Mouse (Mus musculus) G1E (cell line): ENCODE measurements at regions not wholly inside any gene's neighbourhood (a gene's known extent, or its start where the extent isn't known, plus 50 kb on each side); places are given as distances from the start of the nearest gene placed in this dataset.
"Not testable (repeated sequence)": the region's sequence is repeated elsewhere in the genome, so short reads cannot be mapped to it uniquely, and the experiment has no call there.

Experiments
- ATAC-seq: 2 replicates; pipeline ENCODE4 v1.8.0; 2016; ENCODE audit warnings: mild to moderate bottlenecking; ENCODE audit not compliant: insufficient number of reproducible peaks, poor library complexity, low FRiP score, severe bottlenecking; ENCODE audit errors: extremely low read depth
- DNase-seq: peaks from one replicate; pipeline ENCODE4 v3.0.0; 2012; ENCODE audit warnings: low spot score
- H3K27me3 ChIP-seq: 2 replicates; pipeline ENCODE4 v1.6.1; 2012; ENCODE audit warnings: mild to moderate bottlenecking, low read length, inconsistent platforms; ENCODE audit not compliant: insufficient read depth
- H3K36me3 ChIP-seq: replicated peaks from 2 replicates; pipeline ENCODE3; 2012; ENCODE audit warnings: mild to moderate bottlenecking, inconsistent platforms
- H3K4me1 ChIP-seq: 2 replicates; pipeline ENCODE4 v1.6.1; 2012; ENCODE audit warnings: low read depth, low read length, inconsistent platforms, mixed read lengths; ENCODE audit not compliant: insufficient read depth
- H3K4me3 ChIP-seq: 2 replicates; pipeline ENCODE4 v1.5.1; 2012; ENCODE audit warnings: low read depth, mild to moderate bottlenecking, inconsistent platforms, low read length, moderate library complexity, mixed read lengths
- H3K9me3 ChIP-seq: replicated peaks from 2 replicates; pipeline ENCODE4 v1.6.1; 2012; ENCODE audit warnings: inconsistent platforms
- CTCF ChIP-seq: IDR thresholded peaks from 2 replicates; pipeline ENCODE4 v1.5.1; 2012; ENCODE audit warnings: low read depth, low read length, inconsistent platforms, mixed read lengths
- GATA1 ChIP-seq: IDR thresholded peaks from 2 replicates; pipeline ENCODE4 v1.6.1; 2012; ENCODE audit warnings: borderline replicate concordance, low read length, inconsistent platforms, mixed read lengths
- GATA2 ChIP-seq: IDR thresholded peaks from 2 replicates; pipeline ENCODE4 v1.6.1; 2012; ENCODE audit warnings: low read depth, low read length, inconsistent platforms, borderline replicate concordance
- POLR2AphosphoS5 ChIP-seq: IDR thresholded peaks from 2 replicates; pipeline ENCODE4 v1.6.1; 2012; ENCODE audit warnings: low read depth, low read length, inconsistent platforms; ENCODE audit not compliant: insufficient replicate concordance
- TAL1 ChIP-seq: conservative IDR thresholded peaks from 2 replicates; pipeline ENCODE4 v1.6.1; 2012; ENCODE audit warnings: low read depth, low read length, inconsistent platforms, mixed read lengths

GRCm38 (mm10) chr3:21778789-21779188 is 297.7 kb upstream of the Tbl1xr1 start:
- no peaks in the 10 kb centered on the region for H3K4me1 ChIP-seq
- ATAC-seq (no peak), DNase-seq (no peak)
- no peaks in the 10 kb centered on the region for H3K9me3 ChIP-seq
- H3K27me3 ChIP-seq: peaks cover 10% of the 10 kb centered on the region; the same call in 1 of the 2 replicates
- H3K36me3 ChIP-seq: no peaks in the 10 kb centered on the region
- no peak for TF ChIP-seq POLR2AphosphoS5
- TF ChIP-seq CTCF: no peak
- no peak overlapping the region for H3K4me3 ChIP-seq

GRCm38 (mm10) chr3:21791983-21792631 is 284.3 kb upstream of the Tbl1xr1 start:
- Histone ChIP-seq H3K4me3 (no peak overlapping the region), H3K9me3 (no peaks in the 10 kb centered on the region), H3K36me3 (no peaks in the 10 kb centered on the region), H3K4me1 (no peaks in the 10 kb centered on the region), H3K27me3 (no peaks in the 10 kb centered on the region)
- no peak for ATAC-seq
- TF ChIP-seq CTCF (no peak), POLR2AphosphoS5 (no peak)
- no peak for DNase-seq

DNA sequence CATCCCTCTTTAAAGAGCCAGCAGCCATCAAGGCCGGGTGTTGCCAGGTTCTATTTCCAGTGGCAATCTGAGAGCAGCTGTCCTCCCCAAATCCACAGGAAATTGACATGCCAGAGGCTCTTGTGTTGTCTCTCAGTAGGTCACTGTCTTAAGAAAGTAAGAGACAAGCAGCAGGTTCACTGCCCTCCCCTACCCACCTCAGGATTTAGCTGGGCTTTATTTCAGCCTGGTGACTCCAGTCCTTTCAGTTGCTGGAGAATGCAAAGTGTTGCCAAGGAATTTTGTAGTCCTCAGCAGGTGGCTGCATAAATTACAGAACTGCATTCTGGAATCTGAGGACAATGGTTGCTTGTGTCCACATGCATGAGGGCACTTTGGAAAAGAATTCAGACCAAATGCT is 278.3 kb upstream of the Tbl1xr1 start:
- no peak for ATAC-seq
- H3K4me3 ChIP-seq: no peak overlapping the region
- no peak for TF ChIP-seq POLR2AphosphoS5
- TF ChIP-seq GATA1: no peak
- no peak for TF ChIP-seq TAL1
- no peak for TF ChIP-seq CTCF
- TF ChIP-seq GATA2: no peak
- no peak for DNase-seq
- no peaks in the 10 kb centered on the region for H3K9me3 ChIP-seq
- H3K36me3 ChIP-seq: no peaks in the 10 kb centered on the region
- no peaks in the 10 kb centered on the region for H3K4me1 ChIP-seq
- H3K27me3 ChIP-seq: peaks cover 3% of the 10 kb centered on the region; the same call in 1 of the 2 replicates

DNA sequence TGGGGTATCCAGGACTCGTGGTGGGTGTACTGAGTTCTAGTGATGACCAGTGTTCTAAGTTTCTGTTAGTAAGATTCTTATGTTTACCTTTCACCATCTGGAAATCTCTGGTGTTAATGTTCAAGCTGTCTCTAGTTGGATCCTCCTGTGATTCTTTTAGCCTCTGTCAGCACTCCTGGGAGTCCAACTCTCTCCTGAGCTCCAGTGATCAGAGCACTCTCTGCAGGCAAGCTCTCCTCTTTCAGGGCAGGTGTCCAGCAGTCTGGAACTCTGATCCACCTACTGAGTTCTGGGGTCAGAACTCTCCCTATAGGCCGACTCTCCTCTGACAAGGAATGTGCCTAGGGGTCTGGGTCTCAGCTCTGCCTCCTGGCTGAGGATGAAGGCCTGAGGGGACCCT is 272.6 kb upstream of the Tbl1xr1 start:
- not testable (repeated sequence) for H3K9me3 ChIP-seq, DNase-seq, H3K27me3 ChIP-seq, H3K4me1 ChIP-seq, H3K4me3 ChIP-seq, H3K36me3 ChIP-seq, ATAC-seq

GRCm38 (mm10) chr3:21806494-21807157 is 269.8 kb upstream of the Tbl1xr1 start:
- no peak for TF ChIP-seq POLR2AphosphoS5
- no peak for TF ChIP-seq GATA2
- no peak for TF ChIP-seq TAL1
- no peak for TF ChIP-seq GATA1
- no peak for TF ChIP-seq CTCF
- Histone ChIP-seq H3K4me1 (peaks cover 2% of the 10 kb centered on the region; the same call in 1 of the 2 replicates), H3K36me3 (no peaks in the 10 kb centered on the region), H3K27me3 (peaks cover 4% of the 10 kb centered on the region), H3K4me3 (no peak overlapping the region), H3K9me3 (no peaks in the 10 kb centered on the region)
- DNase-seq (no peak), ATAC-seq (no peak)

DNA sequence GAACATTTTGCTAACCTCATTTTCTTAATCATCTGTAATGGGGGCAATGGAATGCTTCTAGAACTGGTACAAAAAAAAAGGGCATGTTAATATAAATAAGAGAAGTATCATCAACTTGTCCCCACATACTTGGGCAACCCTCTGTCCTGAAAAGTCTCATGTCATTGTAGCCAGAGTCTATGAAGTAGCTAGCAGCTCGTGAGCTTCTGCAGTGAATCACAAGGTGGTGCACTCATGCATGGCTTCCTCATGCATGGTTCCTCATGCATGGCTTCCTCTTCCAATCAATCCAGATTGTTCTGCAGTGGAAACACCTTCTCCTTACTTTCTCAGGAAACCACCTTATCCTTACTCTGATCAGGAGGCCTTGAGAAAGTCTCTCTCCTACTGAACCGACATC is 267.9 kb upstream of the Tbl1xr1 start:
- Histone ChIP-seq H3K4me3 (no peak overlapping the region), H3K9me3 (no peaks in the 10 kb centered on the region)

More for the DNA sequence above, 267.9 kb upstream of the Tbl1xr1 start:
- Histone ChIP-seq H3K27me3 (peaks cover 4% of the 10 kb centered on the region), H3K4me1 (peaks cover 2% of the 10 kb centered on the region; the same call in 1 of the 2 replicates), H3K36me3 (no peaks in the 10 kb centered on the region)
- no peak for DNase-seq
- TF ChIP-seq TAL1 (no peak), GATA1 (no peak), CTCF (no peak), GATA2 (no peak), POLR2AphosphoS5 (no peak)
- ATAC-seq: no peak
